Mouse (Mus musculus) embryonic fibroblast, embryonic 13.5 days (primary cell): ENCODE measurements around the gene Npepps.

ENCODE experiments used
- CTCF ChIP-seq: IDR thresholded peaks from 2 replicates; pipeline ENCODE4 v1.5.1; 2011; ENCODE audit warnings: mild to moderate bottlenecking, control low read depth, low read length, moderate library complexity, borderline replicate concordance; ENCODE audit not compliant: insufficient read depth
- POLR2A ChIP-seq: IDR thresholded peaks from 2 replicates; pipeline ENCODE4 v1.6.1; 2011; ENCODE audit warnings: low read depth, mild to moderate bottlenecking, control low read depth, low read length, moderate library complexity

- TF ChIP-seq CTCF (no peak), POLR2A (no peak)
Observed at GRCm38 (mm10) chr11:97314751-97315503, 34.5 kb upstream of the Npepps start.
